Mouse (Mus musculus) heart, embryonic 16.5 days (tissue): ENCODE data around the gene Txlng. TPM values are rescaled to one million over a fixed set of nuclear protein-coding genes. Genes with fewer than 3 reads are reported as not detected.
"Not testable (repeated sequence)": the region's sequence is repeated elsewhere in the genome, so short reads cannot be mapped to it uniquely, and the experiment has no call there.

ENCODE experiments used
- ATAC-seq: fragments of 200-750 bp; cut with Nextera tagmentation; replicated peaks from 2 replicates; pipeline ENCODE4 v1.8.0; 2017; ENCODE audit warnings: moderate number of reproducible peaks; ENCODE audit not compliant: insufficient read depth, low FRiP score; ENCODE audit errors: extremely low read depth
- H3K27ac ChIP-seq: fragments of 300-500 bp; sonication (generic); 2 replicates; pipeline ENCODE4 v1.5.1; 2014; ENCODE audit warnings: mild to moderate bottlenecking, low read length, control low read depth, moderate library complexity
- H3K27me3 ChIP-seq: fragments of 300-500 bp; sonication (generic); 2 replicates; pipeline ENCODE4 v1.6.1; 2014; ENCODE audit warnings: low read length, mixed read lengths; ENCODE audit not compliant: control insufficient read depth, insufficient read depth
- H3K36me3 ChIP-seq: fragments of 300-500 bp; sonication (generic); 2 replicates; pipeline ENCODE4 v1.6.1; 2014; ENCODE audit not compliant: control insufficient read depth, insufficient read depth
- H3K4me1 ChIP-seq: fragments of 300-500 bp; sonication (generic); 2 replicates; pipeline ENCODE4 v1.6.1; 2014; ENCODE audit warnings: low read length, mixed read lengths; ENCODE audit not compliant: control insufficient read depth, insufficient read depth
- H3K4me2 ChIP-seq: fragments of 300-500 bp; sonication (generic); 2 replicates; pipeline ENCODE4 v1.6.1; 2014; ENCODE audit warnings: low read depth, mild to moderate bottlenecking, control low read depth, low read length
- H3K4me3 ChIP-seq: fragments of 300-500 bp; sonication (generic); 2 replicates; pipeline ENCODE4 v1.5.1; 2014; ENCODE audit warnings: mild to moderate bottlenecking, control low read depth, low read length
- H3K9ac ChIP-seq: fragments of 300-500 bp; sonication (generic); 2 replicates; pipeline ENCODE4 v1.6.1; 2014; ENCODE audit warnings: low read length, control low read depth
- H3K9me3 ChIP-seq: fragments of 300-500 bp; sonication (generic); replicated peaks from 2 replicates; pipeline ENCODE4 v1.6.1; 2016; ENCODE audit warnings: low read length; ENCODE audit not compliant: control insufficient read depth
- WGBS: fragments of 180-500 bp; shearing (Covaris S2); extraction: QIAGEN DNeasy Blood & Tissue Kit; methylation state at CpG from one replicate; pipeline ENCODE4 v1.1.7; 2014; 5-methylcytosine and 5-hydroxymethylcytosine counted together
- polyA plus RNA-seq: library from polyadenylated mRNA; unstranded; fragments of >200 nt; fragmentation: Nextera tagmentation; extraction: Ambion mirVana; gene quantifications from 2 replicates; pipeline ENCODE4 v1.2.1, GENCODE M21; 2015

Gene Txlng
- polyA plus RNA-seq, 1 experiment from 2014 or later, result 12.0 TPM

- ATAC-seq, result no peak
- H3K27ac ChIP-seq, result no peak overlapping the region
- H3K4me1 ChIP-seq, result no peaks in the 10 kb centered on the region
- no peaks in the 10 kb centered on the region for H3K9me3 ChIP-seq
- H3K36me3 ChIP-seq, result no peaks in the 10 kb centered on the region
- H3K4me2 ChIP-seq, result no peak overlapping the region
- H3K27me3 ChIP-seq, result no peaks in the 10 kb centered on the region
- no peak overlapping the region for H3K9ac ChIP-seq
- no peak overlapping the region for H3K4me3 ChIP-seq
- 61% methylated on average over 3 of the region's 3 CpGs for WGBS
Measured at GRCm38 (mm10) chrX:162832101-162832500, 2.8 kb upstream of the Txlng start.

GRCm38 (mm10) chrX:162831542-162831941, 2.3 kb upstream of the Txlng start:
- Histone ChIP-seq H3K4me3 (no peak overlapping the region), H3K9me3 (no peaks in the 10 kb centered on the region), H3K4me1 (no peaks in the 10 kb centered on the region), H3K9ac (no peak overlapping the region), H3K4me2 (no peak overlapping the region), H3K36me3 (no peaks in the 10 kb centered on the region), H3K27me3 (no peaks in the 10 kb centered on the region), H3K27ac (no peak overlapping the region)
- no peak for ATAC-seq
- WGBS, result 47% methylated on average over 1 of the region's 1 CpGs

GRCm38 (mm10) chrX:162831036-162831435, 1.8 kb upstream of the Txlng start:
- Histone ChIP-seq H3K27ac (no peak overlapping the region), H3K4me2 (no peak overlapping the region), H3K27me3 (no peaks in the 10 kb centered on the region), H3K9me3 (no peaks in the 10 kb centered on the region), H3K9ac (no peak overlapping the region), H3K4me1 (no peaks in the 10 kb centered on the region), H3K4me3 (no peak overlapping the region), H3K36me3 (no peaks in the 10 kb centered on the region)
- WGBS, result 31% methylated on average over 1 of the region's 1 CpGs
- no peak for ATAC-seq

- H3K4me2 ChIP-seq, H3K9ac ChIP-seq, ATAC-seq, H3K27me3 ChIP-seq, H3K36me3 ChIP-seq, H3K9me3 ChIP-seq, H3K4me3 ChIP-seq, H3K4me1 ChIP-seq, H3K27ac ChIP-seq: not testable (repeated sequence)
- WGBS, result 61% methylated on average over 2 of the region's 2 CpGs
Measured at GRCm38 (mm10) chrX:162830313-162830712, 1.1 kb upstream of the Txlng start.

- Histone ChIP-seq H3K9me3 (no peaks in the 10 kb centered on the region), H3K27ac (peak overlapping the region; percentile 63; the same call in 1 of the 2 replicates), H3K4me1 (no peaks in the 10 kb centered on the region), H3K4me3 (peak overlapping the region; percentile 61), H3K36me3 (no peaks in the 10 kb centered on the region), H3K4me2 (peak overlapping the region; percentile 58), H3K27me3 (no peaks in the 10 kb centered on the region), H3K9ac (peak overlapping the region; percentile 57; the same call in 1 of the 2 replicates)
- WGBS, result 30% methylated on average over 5 of the region's 5 CpGs
- ATAC-seq, result no peak
Measured at GRCm38 (mm10) chrX:162829741-162830140, 487 bp upstream of the Txlng start.

GRCm38 (mm10) chrX:162828783-162829182, 471 bp downstream of the Txlng start:
- H3K4me3 ChIP-seq, result peak overlapping the region; percentile 61
- H3K9me3 ChIP-seq, result no peaks in the 10 kb centered on the region
- peak overlapping the region; percentile 88 for H3K4me2 ChIP-seq
- ATAC-seq, result no peak; the same call in 1 of the 2 replicates
- WGBS, result 26% methylated on average over 20 of the region's 20 CpGs
- peak overlapping the region; percentile 78 for H3K9ac ChIP-seq
- H3K27ac ChIP-seq, result no peak overlapping the region
- H3K27me3 ChIP-seq, result no peaks in the 10 kb centered on the region
- H3K4me1 ChIP-seq, result no peaks in the 10 kb centered on the region
- H3K36me3 ChIP-seq, result no peaks in the 10 kb centered on the region

GRCm38 (mm10) chrX:162828016-162828415, 1.2 kb downstream of the Txlng start:
- no peaks in the 10 kb centered on the region for H3K27me3 ChIP-seq
- WGBS, result 40% methylated on average over 6 of the region's 6 CpGs
- no peaks in the 10 kb centered on the region for H3K9me3 ChIP-seq
- ATAC-seq, result no peak
- H3K27ac ChIP-seq, result no peak overlapping the region
- no peaks in the 10 kb centered on the region; the same call in 1 of the 2 replicates for H3K36me3 ChIP-seq
- H3K9ac ChIP-seq, result peak overlapping the region; percentile 78; the same call in 1 of the 2 replicates
- peak overlapping the region; percentile 88 for H3K4me2 ChIP-seq
- peak overlapping the region; percentile 61 for H3K4me3 ChIP-seq
- no peaks in the 10 kb centered on the region for H3K4me1 ChIP-seq

- H3K4me3 ChIP-seq, result no peak overlapping the region
- H3K4me2 ChIP-seq, result no peak overlapping the region
- no peaks in the 10 kb centered on the region; the same call in 1 of the 2 replicates for H3K36me3 ChIP-seq
- H3K9ac ChIP-seq, result no peak overlapping the region
- H3K27ac ChIP-seq, result no peak overlapping the region
- ATAC-seq, result no peak
- no peaks in the 10 kb centered on the region for H3K9me3 ChIP-seq
- H3K4me1 ChIP-seq, result no peaks in the 10 kb centered on the region
- H3K27me3 ChIP-seq, result no peaks in the 10 kb centered on the region
Measured at GRCm38 (mm10) chrX:162800371-162800770, 28.9 kb downstream of the Txlng start.

- H3K4me3 ChIP-seq, H3K9ac ChIP-seq, ATAC-seq, H3K36me3 ChIP-seq, H3K9me3 ChIP-seq, H3K27me3 ChIP-seq, H3K27ac ChIP-seq, H3K4me2 ChIP-seq, H3K4me1 ChIP-seq: not testable (repeated sequence)
- 77% methylated on average over 5 of the region's 5 CpGs for WGBS
Measured at GRCm38 (mm10) chrX:162791392-162791791, 37.9 kb downstream of the Txlng start.
